Mouse (Mus musculus) heart, embryonic 12.5 days (tissue): ENCODE measurements around the gene Mafb. TPM values are rescaled to one million over a fixed set of nuclear protein-coding genes. Genes with fewer than 3 reads are reported as not detected.

ENCODE experiments used
- ATAC-seq: fragments of 200-750 bp; cut with Nextera tagmentation; 2 replicates; pipeline ENCODE4 v1.8.0; 2017; ENCODE audit warnings: moderate TSS enrichment, moderate library complexity; ENCODE audit not compliant: insufficient number of reproducible peaks, low FRiP score
- H3K27ac ChIP-seq: fragments of 300-500 bp; sonication (generic); 2 replicates; pipeline ENCODE4 v1.5.1; 2016; ENCODE audit warnings: mild to moderate bottlenecking, moderate library complexity; ENCODE audit not compliant: poor library complexity, severe bottlenecking
- H3K27me3 ChIP-seq: fragments of 300-500 bp; sonication (generic); replicated peaks from 2 replicates; pipeline ENCODE4 v1.6.1; 2016; ENCODE audit warnings: mild to moderate bottlenecking, moderate library complexity
- H3K36me3 ChIP-seq: fragments of 300-500 bp; sonication (generic); 2 replicates; pipeline ENCODE4 v1.6.1; 2016; ENCODE audit warnings: mild to moderate bottlenecking, moderate library complexity
- H3K4me1 ChIP-seq: fragments of 300-500 bp; sonication (generic); replicated peaks from 2 replicates; pipeline ENCODE4 v1.6.1; 2016; ENCODE audit warnings: mild to moderate bottlenecking
- H3K4me2 ChIP-seq: fragments of 300-500 bp; sonication (generic); 2 replicates; pipeline ENCODE4 v1.6.1; 2016; ENCODE audit warnings: mild to moderate bottlenecking, moderate library complexity
- H3K4me3 ChIP-seq: fragments of 300-500 bp; sonication (generic); 2 replicates; pipeline ENCODE4 v1.5.1; 2016; ENCODE audit warnings: mild to moderate bottlenecking
- H3K9ac ChIP-seq: fragments of 300-500 bp; sonication (generic); 2 replicates; pipeline ENCODE4 v1.6.1; 2016; ENCODE audit warnings: mild to moderate bottlenecking, moderate library complexity
- H3K9me3 ChIP-seq: fragments of 300-500 bp; sonication (generic); replicated peaks from 2 replicates; pipeline ENCODE4 v1.6.1; 2016; ENCODE audit warnings: mild to moderate bottlenecking, moderate library complexity
- WGBS: fragments of 180-500 bp; shearing (Covaris S2); methylation state at CpG from one replicate; pipeline ENCODE4 v1.1.7; 2016; 5-methylcytosine and 5-hydroxymethylcytosine counted together
- polyA plus RNA-seq: library from polyadenylated mRNA; unstranded; fragments of >200 nt; fragmentation: Nextera tagmentation; extraction: Ambion mirVana; gene quantifications from 2 replicates; pipeline ENCODE4 v1.2.1, GENCODE M21; 2016

Gene Mafb
- polyA plus RNA-seq, 1 experiment from 2014 or later: 7.0 TPM

GRCm38 (mm10) chr2:160325105-160325644 is 41.7 kb downstream of the Mafb start:
- no peaks in the 10 kb centered on the region for H3K9me3 ChIP-seq
- no peak overlapping the region for H3K9ac ChIP-seq
- no peak overlapping the region for H3K4me2 ChIP-seq
- 71% methylated on average over 6 of the region's 6 CpGs for WGBS
- no peak overlapping the region for H3K4me3 ChIP-seq
- peaks cover 50% of the 10 kb centered on the region for H3K4me1 ChIP-seq
- H3K27ac ChIP-seq: no peak overlapping the region
- H3K27me3 ChIP-seq: no peaks in the 10 kb centered on the region
- ATAC-seq: no peak
- H3K36me3 ChIP-seq: no peaks in the 10 kb centered on the region

- H3K9me3 ChIP-seq: no peaks in the 10 kb centered on the region
- H3K4me2 ChIP-seq: peak overlapping the region; percentile 26
- ATAC-seq: peak; percentile 58; the same call in 1 of the 2 replicates
- peaks cover 8% of the 10 kb centered on the region; the same call in 1 of the 2 replicates for H3K27me3 ChIP-seq
- no peak overlapping the region for H3K4me3 ChIP-seq
- H3K4me1 ChIP-seq: peaks cover 33% of the 10 kb centered on the region
- WGBS: 21% methylated on average over 4 of the region's 4 CpGs
- H3K9ac ChIP-seq: no peak overlapping the region
- H3K27ac ChIP-seq: no peak overlapping the region
- H3K36me3 ChIP-seq: no peaks in the 10 kb centered on the region
Measured at GRCm38 (mm10) chr2:160321829-160322228, 45.0 kb downstream of the Mafb start.

- ATAC-seq: no peak
- Histone ChIP-seq H3K9me3 (no peaks in the 10 kb centered on the region), H3K27ac (no peak overlapping the region), H3K36me3 (no peaks in the 10 kb centered on the region), H3K9ac (no peak overlapping the region), H3K4me3 (no peak overlapping the region), H3K4me2 (no peak overlapping the region), H3K27me3 (peaks cover 19% of the 10 kb centered on the region), H3K4me1 (peaks cover 24% of the 10 kb centered on the region)
- 65% methylated on average over 4 of the region's 4 CpGs for WGBS
Measured at GRCm38 (mm10) chr2:160318255-160318654, 48.6 kb downstream of the Mafb start.

Other genes starting within 250 kb of the Mafb start
- 25.5 and 32.2 TPM in 2 replicates for gene Gm826, start 32.9 kb downstream of the Mafb start, polyA plus RNA-seq